Mouse (Mus musculus): Measurements from ENCODE around the gene Osbp2. TPM values are rescaled to one million over a fixed set of nuclear protein-coding genes. Genes with fewer than 3 reads are reported as not detected.

Gene Osbp2
- polyA plus RNA-seq, 1 experiment from 2014 or later, result 22.7 TPM

DNA sequence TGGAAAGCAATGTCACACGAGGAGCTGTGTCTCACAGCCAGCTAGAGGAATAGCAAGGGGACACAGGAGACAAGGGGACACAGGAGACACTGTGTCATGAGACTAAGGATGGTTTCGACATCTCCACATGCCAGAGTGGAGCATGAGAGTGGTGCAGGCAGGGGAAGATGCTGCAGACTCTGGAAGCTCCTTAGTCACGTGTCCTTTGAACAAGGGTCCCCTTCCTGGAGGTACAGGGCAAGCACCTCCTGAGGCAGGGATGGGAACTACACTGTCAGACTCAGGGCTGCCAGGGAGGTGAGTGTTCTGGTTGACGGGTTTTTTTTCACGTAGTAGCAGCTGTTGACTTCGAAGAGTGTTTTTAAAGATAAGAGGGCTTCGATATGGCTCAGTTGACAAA, 113.9 kb downstream of the Osbp2 start:
- no peak overlapping the region for H3K9ac ChIP-seq (replicated peaks; ENCODE audit: low read depth, low read length)
- H3K27ac ChIP-seq (ENCODE audit: low read depth, low read length), result no peak overlapping the region
- WGBS, result 33% methylated on average over 7 of the region's 7 CpGs
- no peaks in the 10 kb centered on the region for H3K27me3 ChIP-seq (ENCODE audit: control insufficient read depth, insufficient read depth, low read length)
- no peaks in the 10 kb centered on the region for H3K9me3 ChIP-seq (ENCODE audit: control insufficient read depth, low read length)
- no peaks in the 10 kb centered on the region for H3K36me3 ChIP-seq (ENCODE audit: control insufficient read depth, insufficient read depth, low read length)
- no peak for ATAC-seq (ENCODE audit: low read depth)
- H3K4me3 ChIP-seq (ENCODE audit: low read depth, low read length), result no peak overlapping the region
- H3K4me1 ChIP-seq (ENCODE audit: control insufficient read depth, insufficient read depth, low read length), result no peaks in the 10 kb centered on the region
- H3K4me2 ChIP-seq (ENCODE audit: low read depth, low read length), result no peak overlapping the region

DNA sequence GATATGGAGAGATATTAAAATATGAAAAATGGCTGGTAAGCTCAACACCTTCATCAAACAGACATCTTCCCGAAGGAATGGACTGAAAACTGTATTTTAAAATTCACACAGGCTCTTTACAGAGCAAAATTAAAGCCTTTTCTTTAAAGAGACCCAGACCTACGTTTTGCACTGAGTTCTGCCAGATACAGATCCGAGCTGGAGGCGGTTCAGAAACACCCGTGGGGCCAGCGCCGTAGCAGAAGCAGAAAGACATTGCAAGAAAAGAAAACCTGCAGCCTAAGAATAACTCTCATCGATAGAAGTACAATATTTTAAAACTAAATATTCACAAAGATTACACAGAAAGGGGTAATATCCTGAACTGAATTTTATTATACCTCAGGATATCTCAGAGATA, 121.3 kb downstream of the Osbp2 start:
- H3K4me3 ChIP-seq (ENCODE audit: low read depth, low read length), result no peak overlapping the region
- H3K4me2 ChIP-seq (ENCODE audit: low read depth, low read length), result no peak overlapping the region
- no peaks in the 10 kb centered on the region for H3K4me1 ChIP-seq (ENCODE audit: control insufficient read depth, insufficient read depth, low read length)
- H3K36me3 ChIP-seq (ENCODE audit: control insufficient read depth, insufficient read depth, low read length), result no peaks in the 10 kb centered on the region
- H3K9ac ChIP-seq (replicated peaks; ENCODE audit: low read depth, low read length), result no peak overlapping the region
- ATAC-seq (ENCODE audit: low read depth), result no peak
- no peaks in the 10 kb centered on the region for H3K27me3 ChIP-seq (ENCODE audit: control insufficient read depth, insufficient read depth, low read length)
- no peaks in the 10 kb centered on the region for H3K9me3 ChIP-seq (ENCODE audit: control insufficient read depth, low read length)
- 78% methylated on average over 8 of the region's 8 CpGs for WGBS
- no peak overlapping the region for H3K27ac ChIP-seq (ENCODE audit: low read depth, low read length)

DNA sequence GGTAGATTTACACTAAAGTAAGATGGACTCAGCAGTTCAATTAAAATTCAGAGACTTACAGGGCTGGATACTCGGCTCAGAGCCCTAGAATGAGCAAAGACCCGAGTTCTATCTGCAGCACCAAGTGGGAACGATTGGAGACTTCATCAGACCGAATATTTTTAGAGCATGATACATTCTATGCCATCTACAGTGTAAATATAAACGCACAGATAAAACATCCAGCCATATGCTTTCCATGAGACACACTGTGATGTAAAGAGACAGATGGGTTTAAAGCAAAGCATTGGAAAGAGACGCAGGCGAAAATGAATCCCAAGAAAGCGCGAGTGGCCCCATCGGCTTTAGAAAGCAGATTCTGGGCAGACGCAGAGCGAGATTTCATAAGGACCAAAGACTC, 122.5 kb downstream of the Osbp2 start:
- no peak overlapping the region for H3K4me3 ChIP-seq (ENCODE audit: low read depth, low read length)
- H3K36me3 ChIP-seq (ENCODE audit: control insufficient read depth, insufficient read depth, low read length), result no peaks in the 10 kb centered on the region
- H3K4me1 ChIP-seq (ENCODE audit: control insufficient read depth, insufficient read depth, low read length), result no peaks in the 10 kb centered on the region
- H3K9me3 ChIP-seq (ENCODE audit: control insufficient read depth, low read length), result no peaks in the 10 kb centered on the region
- H3K27ac ChIP-seq (ENCODE audit: low read depth, low read length), result no peak overlapping the region
- H3K9ac ChIP-seq (replicated peaks; ENCODE audit: low read depth, low read length), result no peak overlapping the region
- H3K27me3 ChIP-seq (ENCODE audit: control insufficient read depth, insufficient read depth, low read length), result no peaks in the 10 kb centered on the region
- no peak for ATAC-seq (ENCODE audit: low read depth)
- H3K4me2 ChIP-seq (ENCODE audit: low read depth, low read length), result no peak overlapping the region
- WGBS, result 92% methylated on average over 12 of the region's 12 CpGs

DNA sequence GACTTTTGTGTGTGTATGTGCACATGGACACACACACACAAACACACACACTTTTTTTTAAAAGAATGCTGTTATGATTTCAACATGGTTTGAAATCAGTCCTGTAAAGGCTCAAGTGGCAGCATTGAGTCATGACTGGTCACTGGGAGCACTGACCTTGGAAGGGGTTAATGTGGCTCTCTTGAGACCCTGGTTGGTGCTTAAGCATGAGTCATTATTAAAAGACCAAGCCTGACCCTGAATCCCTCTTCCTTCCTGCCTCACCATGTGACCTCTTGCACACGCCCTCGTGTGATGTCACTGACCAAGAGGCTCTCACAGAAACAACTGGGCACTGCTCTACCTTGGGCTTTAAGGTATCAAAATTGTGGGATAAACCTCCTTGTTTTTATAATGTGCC, 124.9 kb downstream of the Osbp2 start:
- Histone ChIP-seq H3K4me1 (ENCODE audit: control insufficient read depth, insufficient read depth, low read length) (peaks cover 9% of the 10 kb centered on the region; the same call in 1 of the 2 replicates), H3K4me3 (ENCODE audit: low read depth, low read length) (no peak overlapping the region), H3K27ac (ENCODE audit: low read depth, low read length) (no peak overlapping the region), H3K27me3 (ENCODE audit: control insufficient read depth, insufficient read depth, low read length) (no peaks in the 10 kb centered on the region), H3K9me3 (ENCODE audit: control insufficient read depth, low read length) (no peaks in the 10 kb centered on the region), H3K4me2 (ENCODE audit: low read depth, low read length) (no peak overlapping the region), H3K36me3 (ENCODE audit: control insufficient read depth, insufficient read depth, low read length) (no peaks in the 10 kb centered on the region), H3K9ac (replicated peaks; ENCODE audit: low read depth, low read length) (no peak overlapping the region)
- 85% methylated on average over 2 of the region's 2 CpGs for WGBS
- no peak for ATAC-seq (ENCODE audit: low read depth)

DNA sequence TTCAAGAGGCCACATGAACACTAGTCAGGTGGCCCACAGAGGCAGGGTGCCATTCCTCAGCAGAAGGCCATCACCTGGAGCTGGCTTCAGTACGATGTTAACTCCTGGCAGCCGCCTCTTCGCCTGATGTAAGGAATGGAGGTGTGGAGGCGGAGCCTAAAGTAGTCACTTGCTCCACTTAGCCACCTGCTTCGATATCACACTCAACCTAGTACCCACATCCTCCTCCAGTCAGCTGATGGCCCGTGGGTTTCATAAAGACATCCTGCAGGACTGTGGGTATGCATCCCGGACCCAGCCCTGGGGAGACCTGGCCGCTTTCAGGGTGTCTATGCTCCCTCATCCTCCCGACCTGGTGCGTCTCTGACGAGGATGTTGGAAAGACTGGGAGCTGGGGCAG, 128.0 kb downstream of the Osbp2 start:
- Histone ChIP-seq H3K4me3 (ENCODE audit: low read depth, low read length) (no peak overlapping the region), H3K4me1 (ENCODE audit: control insufficient read depth, insufficient read depth, low read length) (peaks cover 9% of the 10 kb centered on the region; the same call in 1 of the 2 replicates), H3K9ac (replicated peaks; ENCODE audit: low read depth, low read length) (no peak overlapping the region), H3K4me2 (ENCODE audit: low read depth, low read length) (no peak overlapping the region), H3K9me3 (ENCODE audit: control insufficient read depth, low read length) (no peaks in the 10 kb centered on the region), H3K27ac (ENCODE audit: low read depth, low read length) (no peak overlapping the region), H3K27me3 (ENCODE audit: control insufficient read depth, insufficient read depth, low read length) (no peaks in the 10 kb centered on the region), H3K36me3 (ENCODE audit: control insufficient read depth, insufficient read depth, low read length) (no peaks in the 10 kb centered on the region)
- ATAC-seq (ENCODE audit: low read depth), result no peak
- 82% methylated on average over 11 of the region's 11 CpGs for WGBS

DNA sequence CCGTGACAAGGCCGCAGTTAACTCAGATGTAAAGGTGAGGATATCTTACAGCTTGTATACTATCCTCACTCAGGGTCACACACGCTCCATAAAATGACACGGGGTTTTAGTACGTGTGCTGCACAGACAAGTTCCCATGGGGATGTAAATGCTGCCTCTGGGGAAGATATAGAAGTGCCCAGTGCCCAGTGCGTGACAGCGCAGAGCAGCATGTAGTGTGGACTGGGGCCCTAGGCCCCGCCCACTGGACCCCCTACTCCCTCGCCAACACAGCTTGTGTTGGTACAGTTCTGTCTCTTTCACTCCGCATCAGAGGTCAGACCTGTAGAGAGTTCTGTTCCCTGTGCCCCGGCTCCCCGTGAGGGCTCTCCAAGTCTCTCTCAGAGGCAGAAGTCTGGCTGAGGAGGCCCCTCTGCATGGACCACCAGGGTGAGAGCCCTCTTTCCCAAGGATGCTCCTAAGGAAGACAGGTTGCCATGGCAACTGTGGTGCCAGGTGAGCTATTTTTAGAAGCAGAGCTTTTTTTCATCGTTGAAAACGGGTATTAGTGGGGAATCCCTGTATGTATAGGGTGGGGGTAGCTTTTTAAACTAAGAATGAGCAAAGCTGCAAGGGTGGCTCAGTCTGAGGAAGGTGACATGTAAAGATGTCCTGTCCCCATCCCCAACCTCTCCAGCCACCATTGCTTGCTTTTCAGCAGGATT, 129.6 kb downstream of the Osbp2 start:
- no peak overlapping the region for H3K4me2 ChIP-seq (ENCODE audit: low read depth, low read length)
- no peaks in the 10 kb centered on the region for H3K36me3 ChIP-seq (ENCODE audit: control insufficient read depth, insufficient read depth, low read length)
- H3K4me1 ChIP-seq (ENCODE audit: control insufficient read depth, insufficient read depth, low read length), result peaks cover 9% of the 10 kb centered on the region; the same call in 1 of the 2 replicates
- no peak overlapping the region for H3K9ac ChIP-seq (replicated peaks; ENCODE audit: low read depth, low read length)
- H3K27me3 ChIP-seq (ENCODE audit: control insufficient read depth, insufficient read depth, low read length), result no peaks in the 10 kb centered on the region
- peak; percentile 66 for ATAC-seq (ENCODE audit: low read depth)
- no peak overlapping the region; the same call in 1 of the 2 replicates for H3K27ac ChIP-seq (ENCODE audit: low read depth, low read length)
- no peaks in the 10 kb centered on the region for H3K9me3 ChIP-seq (ENCODE audit: control insufficient read depth, low read length)
- no peak overlapping the region for H3K4me3 ChIP-seq (ENCODE audit: low read depth, low read length)
- 60% methylated on average over 14 of the region's 14 CpGs for WGBS

DNA sequence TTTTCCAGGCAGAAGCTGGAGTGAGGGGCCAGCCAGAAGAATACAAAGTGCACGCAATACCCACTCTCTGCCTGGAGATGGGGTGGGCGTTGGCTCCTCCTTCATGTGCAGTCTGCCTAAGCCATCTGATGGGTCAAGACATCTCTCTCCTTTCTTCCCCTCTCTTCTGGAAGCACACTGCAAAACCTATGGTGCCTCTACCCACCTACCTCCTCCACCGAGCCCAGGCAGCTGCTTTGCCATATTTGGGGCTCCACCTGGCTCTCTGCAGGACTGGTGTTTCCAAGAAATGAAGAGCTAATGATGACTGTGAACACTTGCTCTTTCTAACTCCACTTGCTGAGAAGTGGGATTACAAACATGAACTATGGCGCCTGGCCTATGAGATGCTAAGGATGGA, 132.2 kb downstream of the Osbp2 start:
- Histone ChIP-seq H3K9me3 (ENCODE audit: control insufficient read depth, low read length) (no peaks in the 10 kb centered on the region), H3K27ac (ENCODE audit: low read depth, low read length) (no peak overlapping the region), H3K27me3 (ENCODE audit: control insufficient read depth, insufficient read depth, low read length) (no peaks in the 10 kb centered on the region), H3K4me1 (ENCODE audit: control insufficient read depth, insufficient read depth, low read length) (peaks cover 9% of the 10 kb centered on the region; the same call in 1 of the 2 replicates), H3K36me3 (ENCODE audit: control insufficient read depth, insufficient read depth, low read length) (no peaks in the 10 kb centered on the region), H3K4me2 (ENCODE audit: low read depth, low read length) (no peak overlapping the region), H3K4me3 (ENCODE audit: low read depth, low read length) (no peak overlapping the region), H3K9ac (replicated peaks; ENCODE audit: low read depth, low read length) (no peak overlapping the region)
- ATAC-seq (ENCODE audit: low read depth), result no peak
- WGBS, result 85% methylated on average over 4 of the region's 4 CpGs

DNA sequence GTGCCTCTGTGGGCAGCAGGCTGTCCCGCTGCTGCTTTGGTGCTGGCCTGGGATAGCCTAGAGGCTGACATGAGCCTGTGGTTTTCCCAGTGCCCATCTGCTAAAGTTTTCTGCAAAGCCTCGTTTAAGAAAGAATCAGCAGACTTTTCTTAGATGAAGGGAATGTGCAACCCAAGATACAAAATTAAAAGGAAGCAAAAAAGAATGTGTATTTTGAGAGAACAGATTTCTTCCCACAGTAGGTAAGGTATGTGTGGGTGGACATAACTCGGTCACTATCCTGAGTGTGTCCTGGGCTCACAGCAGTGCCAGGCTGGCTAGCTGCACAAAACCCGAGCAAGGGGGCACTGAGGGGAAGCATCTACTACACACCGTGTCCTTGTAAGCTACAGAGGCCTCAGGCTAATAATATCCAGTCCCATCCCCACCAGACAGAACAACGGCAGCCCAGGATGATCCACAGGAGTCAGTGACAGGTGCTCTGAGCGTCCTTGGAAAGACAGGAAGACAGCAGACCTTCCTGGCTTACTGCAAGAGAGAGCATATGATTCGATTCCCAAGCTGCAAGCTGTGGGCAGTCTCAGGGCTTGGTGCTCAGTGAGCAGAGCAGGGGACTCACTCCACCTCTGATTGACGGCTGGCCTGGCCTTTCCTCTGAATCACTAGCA, 136.1 kb downstream of the Osbp2 start:
- ATAC-seq (ENCODE audit: low read depth), result no peak
- no peak overlapping the region for H3K4me3 ChIP-seq (ENCODE audit: low read depth, low read length)
- no peak overlapping the region for H3K27ac ChIP-seq (ENCODE audit: low read depth, low read length)
- H3K9ac ChIP-seq (replicated peaks; ENCODE audit: low read depth, low read length), result no peak overlapping the region
- no peaks in the 10 kb centered on the region for H3K27me3 ChIP-seq (ENCODE audit: control insufficient read depth, insufficient read depth, low read length)
- no peaks in the 10 kb centered on the region for H3K9me3 ChIP-seq (ENCODE audit: control insufficient read depth, low read length)
- H3K36me3 ChIP-seq (ENCODE audit: control insufficient read depth, insufficient read depth, low read length), result no peaks in the 10 kb centered on the region
- 80% methylated on average over 9 of the region's 9 CpGs for WGBS
- H3K4me2 ChIP-seq (ENCODE audit: low read depth, low read length), result no peak overlapping the region
- H3K4me1 ChIP-seq (ENCODE audit: control insufficient read depth, insufficient read depth, low read length), result peaks cover 3% of the 10 kb centered on the region; the same call in 1 of the 2 replicates

DNA sequence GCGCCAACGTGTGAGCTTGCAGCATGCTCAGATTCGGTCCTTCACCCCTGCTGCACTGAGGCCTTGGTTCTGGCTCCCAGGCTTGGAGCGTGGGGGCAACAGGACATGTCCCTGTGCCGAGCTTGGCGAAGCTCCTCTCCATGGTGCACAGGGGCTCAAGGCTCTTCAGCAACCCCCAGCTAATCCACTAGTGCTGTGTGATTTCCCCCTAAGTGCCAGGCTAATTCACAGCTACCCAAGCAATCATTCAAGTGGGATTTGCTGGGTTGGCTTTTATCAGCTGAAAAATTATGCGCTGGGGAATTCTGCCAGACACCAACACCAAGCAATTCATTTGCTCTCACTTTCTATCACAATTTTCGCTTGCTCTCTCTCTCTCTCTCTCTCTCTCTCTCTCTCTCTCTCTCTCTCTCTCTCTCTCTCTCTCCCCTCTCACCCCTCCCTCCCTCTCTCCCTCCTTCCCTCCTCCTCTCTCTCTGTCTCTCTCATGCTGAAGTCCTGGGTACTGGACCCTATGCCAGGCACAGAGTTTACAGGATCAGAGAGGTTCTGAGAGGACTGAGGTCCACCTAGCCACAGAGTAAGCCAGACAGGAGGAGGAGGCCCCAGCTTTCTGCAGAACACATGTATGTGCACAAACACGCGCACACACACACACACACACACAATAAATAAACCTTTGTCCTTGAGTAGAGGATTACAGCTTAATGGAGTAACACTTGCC, 138.2 kb downstream of the Osbp2 start:
- Histone ChIP-seq H3K36me3 (ENCODE audit: control insufficient read depth, insufficient read depth, low read length) (no peaks in the 10 kb centered on the region), H3K4me3 (ENCODE audit: low read depth, low read length) (no peak overlapping the region), H3K9ac (replicated peaks; ENCODE audit: low read depth, low read length) (no peak overlapping the region), H3K27me3 (ENCODE audit: control insufficient read depth, insufficient read depth, low read length) (no peaks in the 10 kb centered on the region), H3K4me2 (ENCODE audit: low read depth, low read length) (no peak overlapping the region), H3K9me3 (ENCODE audit: control insufficient read depth, low read length) (no peaks in the 10 kb centered on the region), H3K4me1 (ENCODE audit: control insufficient read depth, insufficient read depth, low read length) (peaks cover 3% of the 10 kb centered on the region; the same call in 1 of the 2 replicates), H3K27ac (ENCODE audit: low read depth, low read length) (peak overlapping the region; percentile 22; the same call in 1 of the 2 replicates)
- peak; percentile 62; the same call in 1 of the 2 replicates for ATAC-seq (ENCODE audit: low read depth)
- WGBS, result 55% methylated on average over 10 of the region's 10 CpGs
